Mouse (Mus musculus) kidney, postnatal 14 days (tissue): Measurements from ENCODE around the gene Sgta.
"Not testable (repeated sequence)": the region's sequence is repeated elsewhere in the genome, so short reads cannot be mapped to it uniquely, and the experiment has no call there.

ENCODE experiments used
- DNase-seq: peaks from one replicate; pipeline ENCODE4 v3.0.0; 2022; ENCODE audit warnings: mixed read lengths

The Sgta gene

DNA sequence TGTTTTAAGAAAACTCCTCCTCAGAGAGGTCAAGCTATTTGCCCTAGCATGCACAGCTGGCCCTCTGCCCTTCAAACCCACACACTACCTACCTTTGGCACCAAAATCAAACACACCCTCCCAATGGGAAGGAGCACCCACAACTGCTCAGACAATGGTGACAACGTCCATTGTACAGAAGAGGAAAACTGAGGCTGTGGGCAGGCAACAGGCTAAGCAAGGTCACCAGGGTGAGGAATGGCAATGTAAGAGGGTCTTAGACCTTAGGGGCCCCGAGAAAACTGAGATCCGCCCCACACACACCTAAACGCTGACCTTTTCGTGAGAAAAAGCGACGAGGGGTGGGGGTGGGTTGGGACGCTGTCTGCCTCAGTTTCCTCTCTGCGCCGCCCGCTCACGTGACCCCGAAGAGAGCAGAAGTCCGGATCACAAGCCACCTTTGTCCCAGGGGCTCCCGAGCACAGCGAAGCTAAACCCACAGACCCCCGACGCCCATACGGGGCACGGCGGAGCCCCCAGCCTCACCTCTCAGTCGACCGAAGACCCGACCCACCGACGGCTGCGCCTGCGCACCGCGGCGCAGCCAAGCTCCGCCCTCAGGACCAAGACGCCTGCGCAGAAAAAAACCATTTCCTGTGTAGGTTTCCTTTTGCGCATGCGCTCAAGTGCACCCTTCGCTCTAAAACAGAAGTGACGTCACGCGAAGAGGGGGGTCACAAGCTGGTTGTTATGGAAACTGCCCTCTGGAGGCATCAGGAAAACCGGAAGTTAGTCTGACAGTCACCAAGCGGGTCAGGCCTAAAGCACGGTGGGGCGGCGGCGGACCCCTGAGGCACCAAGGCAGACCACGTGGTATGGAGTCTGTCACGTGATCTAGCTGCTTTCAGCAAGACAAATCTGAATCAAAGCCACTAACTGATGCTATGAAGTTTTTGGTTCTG, at the start of gene Sgta:
Sgta (minus strand) TSS at position 579 of the 941 bp plus-strand sequence.
- peak; percentile 100 for DNase-seq

DNA sequence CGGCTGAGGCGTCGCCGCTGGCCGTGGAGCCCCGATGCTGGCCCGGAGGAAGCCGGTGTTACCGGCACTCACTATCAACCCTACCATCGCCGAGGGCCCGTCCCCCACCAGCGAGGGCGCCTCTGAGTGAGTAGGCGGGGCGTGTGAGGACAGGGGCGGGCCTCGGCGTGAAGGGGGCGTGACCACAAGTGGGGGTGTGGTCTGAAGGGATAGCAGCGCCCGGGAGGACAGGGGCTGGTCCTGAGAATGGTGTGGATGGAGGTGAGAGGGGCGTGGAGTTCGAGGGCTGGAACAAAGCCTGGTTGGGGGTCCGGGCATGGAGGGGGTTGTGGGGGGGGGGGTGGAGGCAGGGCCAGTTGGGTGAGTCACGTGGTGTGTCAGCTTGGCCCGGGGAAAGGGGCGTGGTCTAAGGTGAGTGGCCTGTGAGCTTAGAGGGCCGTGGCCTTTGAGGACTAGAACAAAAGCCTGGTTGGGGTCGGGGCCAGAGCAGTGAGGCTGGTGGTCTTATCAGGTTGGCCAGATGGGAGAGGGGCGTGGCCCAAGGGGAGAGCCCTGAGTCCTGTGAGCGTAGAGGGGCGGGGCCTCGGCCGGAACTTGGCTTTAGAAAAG, 46.2 kb upstream of the Sgta start:
- peak; percentile 92 for DNase-seq

DNA sequence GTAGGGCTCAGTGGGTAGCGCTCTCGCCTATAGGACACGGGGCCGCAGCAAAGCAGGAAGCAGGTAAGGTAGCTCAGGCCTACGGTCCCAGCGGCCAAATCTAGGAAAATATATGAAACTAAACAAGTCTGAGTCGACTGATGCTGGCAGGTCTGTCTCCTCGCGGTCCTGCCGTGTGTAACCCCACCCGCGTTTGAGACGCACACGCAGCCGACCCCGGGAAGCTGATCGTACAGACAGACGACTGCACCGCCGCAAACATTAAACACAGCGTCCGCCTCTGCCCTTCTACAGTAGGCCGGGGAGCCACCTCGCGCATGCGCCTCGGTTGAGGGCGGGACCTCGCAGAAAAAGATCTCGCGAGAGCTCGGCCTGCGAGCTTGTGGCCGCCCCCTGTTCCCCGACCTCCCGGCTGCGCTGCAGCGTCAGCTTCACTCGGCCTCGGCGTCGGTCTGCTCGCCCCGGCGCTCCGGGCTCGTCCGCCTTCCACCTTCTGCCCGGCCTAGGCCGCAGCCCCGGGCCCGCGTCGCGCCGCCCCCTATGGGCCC, 45.7 kb upstream of the Sgta start, which contains the start of gene Map2k2:
Map2k2 (plus strand) TSS at position 351 of the 548 bp plus-strand sequence.
- peak; percentile 98 for DNase-seq

DNA sequence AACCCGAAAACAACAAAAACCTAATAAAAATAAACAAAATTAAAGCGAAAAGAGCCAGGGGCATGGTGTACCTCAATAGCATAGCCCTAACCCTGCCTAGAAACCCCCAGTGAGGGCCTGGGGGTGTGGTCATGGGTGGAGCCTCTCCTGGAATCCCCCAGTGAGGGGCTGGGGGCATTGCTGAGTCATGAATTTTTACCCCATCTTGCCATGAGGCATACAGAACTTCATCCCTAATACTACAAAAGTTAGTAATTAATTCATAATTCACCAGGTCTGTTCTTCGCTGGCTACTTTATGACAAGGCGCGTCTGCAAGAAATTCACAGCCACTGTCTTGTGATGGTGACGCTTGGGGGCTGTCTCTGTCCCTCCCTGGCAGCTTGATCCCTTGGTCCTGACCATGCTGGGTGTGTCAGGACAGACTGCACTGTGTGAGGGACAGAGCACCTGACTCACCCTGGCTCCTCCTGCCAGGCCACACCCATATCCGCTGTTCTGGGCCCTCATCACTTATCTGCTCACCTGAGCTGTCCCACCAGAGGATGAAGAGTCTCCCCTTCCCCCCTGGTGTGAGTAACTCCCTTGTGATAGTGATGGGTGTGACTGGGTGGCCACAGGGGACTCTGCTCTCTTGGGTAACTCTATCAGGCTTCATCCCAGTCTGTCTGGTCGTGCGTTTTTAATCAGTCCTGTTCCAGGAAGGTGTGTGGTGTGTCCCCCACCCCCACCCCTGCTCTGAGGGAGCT, 35.1 kb upstream of the Sgta start:
- no peak for DNase-seq

DNA sequence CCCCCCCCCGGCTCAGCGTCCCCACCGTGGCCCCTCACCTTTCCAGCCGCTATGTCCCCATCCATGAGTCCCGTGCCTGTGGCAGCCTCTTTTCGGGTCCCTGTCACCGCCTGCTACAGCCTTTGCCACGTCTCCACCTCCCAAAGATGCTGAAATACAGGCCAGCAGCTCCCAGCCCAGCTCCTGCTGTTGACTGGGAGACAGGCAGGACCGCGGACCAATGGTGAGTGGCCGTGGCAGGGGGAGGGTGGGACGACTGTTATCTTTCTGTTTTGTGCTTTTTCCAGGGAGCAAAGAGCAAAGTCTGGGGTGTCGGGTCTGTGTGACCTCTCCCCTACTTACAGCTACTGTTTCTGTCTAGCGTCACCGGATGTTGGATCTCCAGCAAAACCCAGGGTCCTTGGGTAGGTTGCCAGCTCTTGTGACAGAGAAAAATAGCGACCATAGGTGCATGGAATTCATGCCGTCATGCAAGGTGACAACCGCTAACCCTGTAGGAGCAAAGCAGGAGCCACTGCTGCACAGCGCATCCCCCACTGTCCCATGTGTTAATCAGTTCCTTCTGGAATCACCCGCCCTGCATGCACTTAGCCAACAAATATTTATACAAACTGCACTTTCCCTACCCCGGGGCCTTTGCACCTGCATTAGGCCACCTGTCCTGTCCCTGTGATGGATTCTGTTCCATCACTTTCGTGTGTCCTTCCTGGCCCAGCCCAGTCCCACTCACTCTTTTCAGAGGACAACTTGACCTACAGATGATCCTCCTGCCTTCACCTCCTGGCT, 32.7 kb upstream of the Sgta start:
- peak; percentile 69 for DNase-seq

DNA sequence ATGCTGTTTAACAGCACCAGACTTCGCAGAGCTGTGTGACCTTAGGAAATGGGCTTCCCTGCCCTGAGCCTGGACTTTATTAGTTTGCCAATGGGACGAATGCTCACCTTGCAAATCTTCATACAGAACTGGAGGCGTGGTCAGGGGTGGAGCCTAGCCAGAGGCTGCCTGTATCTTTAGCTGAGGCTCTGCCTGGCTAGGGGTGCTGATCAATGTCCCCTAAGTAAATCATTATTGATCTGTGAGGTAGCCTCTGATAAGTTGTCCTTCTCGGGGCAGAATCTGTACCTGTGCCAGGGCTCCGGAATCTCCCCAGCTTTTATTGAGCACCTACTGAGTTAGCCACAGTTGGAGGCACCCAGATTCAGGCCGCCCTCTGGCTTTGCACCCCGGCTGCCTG, 30.6 kb upstream of the Sgta start:
- DNase-seq: no peak

DNA sequence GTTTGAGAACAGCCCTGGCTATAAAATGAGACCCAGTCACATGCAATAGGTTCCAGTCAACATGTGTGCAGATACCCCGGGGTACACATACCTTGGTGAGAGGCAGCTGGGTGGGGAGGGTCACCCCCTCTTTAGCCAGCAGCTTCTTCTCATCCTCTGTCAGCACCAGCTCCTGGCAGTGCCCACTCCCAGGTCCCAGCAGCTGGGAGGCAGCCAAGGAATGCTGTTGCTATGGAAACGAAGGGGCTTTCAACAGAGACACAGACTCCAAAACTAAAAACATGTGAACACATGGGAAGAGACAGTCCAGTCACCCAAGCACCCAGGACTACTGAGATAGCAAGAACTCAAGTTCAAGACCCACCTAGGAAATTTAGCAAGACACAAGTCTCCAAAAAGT, 29.2 kb upstream of the Sgta start:
- DNase-seq: no peak

DNA sequence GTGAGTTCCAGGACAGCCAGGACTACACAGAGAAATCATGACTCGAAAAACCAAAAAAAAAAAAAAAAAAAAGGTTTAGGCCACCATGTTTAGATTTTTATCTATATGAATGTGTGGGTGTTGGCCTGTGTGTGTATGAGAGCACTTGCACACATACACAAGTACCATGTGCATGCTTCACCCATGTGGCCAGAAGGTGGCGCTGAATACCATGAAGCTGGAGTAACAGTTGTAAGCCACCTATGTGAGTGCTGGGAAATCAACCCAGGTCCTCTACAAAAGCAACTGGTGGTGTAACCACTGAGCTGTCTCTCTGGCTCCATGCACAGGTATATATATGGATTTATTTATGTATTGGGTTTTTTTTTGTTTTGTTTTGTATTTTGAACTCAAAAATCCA, 27.0 kb upstream of the Sgta start:
- no peak for DNase-seq

DNA sequence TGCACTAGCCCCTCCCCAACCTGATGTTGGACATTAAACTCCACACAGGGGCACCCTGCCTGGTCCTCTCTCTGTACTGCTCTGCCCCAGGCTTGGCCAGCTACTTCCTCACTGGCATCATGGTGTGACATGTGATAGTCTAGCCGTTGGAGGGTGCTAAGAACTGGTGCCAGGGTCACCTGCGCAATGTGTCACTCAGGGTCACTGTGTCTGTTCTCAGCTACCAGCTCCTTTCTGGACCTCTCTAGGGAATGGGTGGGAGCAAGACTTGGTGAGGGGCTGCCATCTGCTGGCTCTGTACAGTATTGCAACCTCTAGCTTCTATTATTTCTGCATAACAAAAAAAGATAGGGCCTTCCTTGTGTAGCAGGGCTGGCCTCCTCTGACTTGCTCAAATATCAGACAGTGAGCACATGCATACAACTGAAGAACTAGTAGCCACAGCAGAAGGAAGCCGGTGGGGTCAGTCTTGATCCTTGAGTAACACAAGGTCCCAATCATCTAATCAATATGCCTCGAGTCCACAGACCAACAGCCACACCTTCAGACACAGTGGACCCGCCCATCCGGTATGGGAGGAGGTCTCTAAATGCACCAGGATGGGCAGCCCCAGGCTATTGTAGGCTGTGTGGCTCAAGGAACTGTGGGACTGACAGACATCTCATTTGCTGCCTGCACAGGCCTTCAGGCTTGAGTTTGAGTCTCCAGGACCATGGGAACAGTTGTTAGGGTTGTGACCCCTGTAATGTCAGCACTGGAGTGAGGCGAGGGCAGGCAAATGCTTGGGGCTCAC, 22.4 kb upstream of the Sgta start:
- peak; percentile 79 for DNase-seq

DNA sequence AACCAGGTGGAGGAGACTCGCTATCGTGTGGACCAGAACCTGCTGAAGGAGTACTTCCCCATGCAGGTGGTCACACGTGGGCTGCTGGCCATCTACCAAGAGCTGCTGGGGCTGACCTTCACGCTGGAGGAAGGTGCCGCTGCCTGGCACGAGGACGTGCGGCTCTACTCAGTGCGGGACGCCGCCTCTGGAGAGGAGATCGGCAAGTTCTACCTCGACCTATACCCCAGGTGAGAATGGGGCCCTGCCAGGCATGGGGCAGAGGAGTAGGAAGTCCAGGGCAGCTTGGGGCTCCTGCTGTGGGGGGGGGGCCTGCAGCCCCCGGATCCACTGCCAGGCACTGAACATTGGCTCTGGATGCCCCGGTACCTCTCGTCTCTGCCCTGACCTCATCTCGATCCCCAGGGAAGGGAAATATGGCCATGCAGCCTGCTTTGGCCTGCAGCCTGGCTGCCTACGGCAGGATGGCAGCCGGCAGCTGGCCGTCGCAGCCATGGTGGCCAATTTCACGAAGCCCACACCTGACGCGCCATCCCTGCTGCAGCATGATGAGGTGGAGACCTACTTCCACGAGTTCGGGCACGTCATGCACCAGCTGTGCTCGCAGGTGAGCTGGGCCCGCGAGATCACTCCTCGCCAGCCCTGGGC, 20.2 kb upstream of the Sgta start:
- no peak for DNase-seq

DNA sequence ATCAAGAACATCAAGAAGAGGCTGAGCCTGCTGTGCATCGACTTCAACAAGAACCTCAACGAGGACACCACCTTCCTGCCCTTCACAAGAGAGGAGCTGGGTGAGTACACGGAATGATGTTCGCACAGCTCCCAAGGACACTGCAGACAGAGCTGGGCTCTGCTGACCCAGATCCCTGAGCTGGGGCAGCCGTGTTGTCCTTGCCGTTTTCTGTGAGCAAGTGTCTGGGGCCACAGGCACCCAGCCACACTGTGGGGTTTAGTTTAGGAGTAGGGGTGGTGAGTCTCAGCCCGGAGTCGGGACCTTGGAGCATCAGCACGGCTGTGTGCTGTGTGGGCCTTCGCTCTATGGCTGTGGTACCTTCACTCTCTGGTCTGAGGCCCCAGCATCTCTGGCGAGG, 17.9 kb upstream of the Sgta start:
- DNase-seq: no peak

DNA sequence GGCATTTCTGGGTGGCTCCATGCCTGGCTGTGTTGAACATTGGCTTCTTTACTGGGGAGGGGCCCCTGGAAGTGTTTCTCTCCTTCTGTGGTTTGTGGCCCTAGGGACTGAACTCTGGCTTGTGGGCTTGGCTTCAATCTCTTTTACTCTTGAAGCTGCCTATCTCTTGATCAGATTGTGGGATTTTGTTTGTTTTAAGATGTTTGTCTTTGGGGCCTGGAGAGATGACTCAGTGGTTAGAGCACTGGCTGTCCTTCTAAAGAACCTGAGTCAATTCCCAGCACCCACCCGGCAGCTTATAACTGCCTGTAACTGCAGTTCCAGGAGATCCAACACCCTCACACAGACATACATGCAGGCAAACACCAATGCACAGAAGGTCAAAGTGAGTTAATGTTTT, 16.4 kb upstream of the Sgta start:
- DNase-seq: no peak

DNA sequence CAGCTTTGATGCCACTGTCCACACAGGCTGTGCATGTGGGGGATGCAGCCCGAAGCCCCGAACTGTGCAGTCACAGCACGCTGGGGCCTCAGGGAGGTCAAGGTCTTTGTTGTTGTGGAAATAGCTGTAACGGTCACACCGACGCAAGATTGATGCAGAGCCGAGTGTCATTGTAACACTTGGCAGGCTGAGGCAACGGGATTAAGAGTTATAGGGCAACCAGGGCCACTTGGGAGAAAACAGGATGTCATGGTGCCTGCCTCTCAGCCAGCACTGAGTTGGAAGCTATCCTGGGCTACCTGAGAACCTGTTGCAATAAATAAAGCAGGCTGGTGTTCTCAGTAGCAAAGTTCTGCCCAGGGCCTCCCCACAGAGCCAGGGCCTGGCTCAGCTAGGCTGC, 15.8 kb upstream of the Sgta start:
- no peak for DNase-seq

DNA sequence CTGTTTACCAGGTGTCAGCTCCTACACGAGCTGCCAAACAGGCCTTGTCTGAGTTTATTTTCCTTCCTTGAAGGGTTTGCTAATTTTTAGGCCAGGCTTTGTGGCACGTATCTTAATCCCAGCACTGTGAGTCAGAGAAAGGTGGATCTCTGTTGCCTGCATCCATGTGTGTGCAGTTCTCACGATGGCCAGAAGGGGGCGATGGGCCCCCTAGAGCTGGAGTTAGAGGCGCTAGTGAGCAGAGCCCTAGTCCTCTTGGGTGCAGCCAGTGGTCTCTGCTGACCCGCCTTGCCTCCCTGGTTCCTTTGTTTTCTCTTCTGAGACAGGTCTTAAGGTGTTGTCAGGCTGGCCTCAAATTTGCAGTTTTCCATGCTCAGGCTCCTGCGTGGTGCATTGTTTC, 13.5 kb upstream of the Sgta start:
- no peak for DNase-seq

DNA sequence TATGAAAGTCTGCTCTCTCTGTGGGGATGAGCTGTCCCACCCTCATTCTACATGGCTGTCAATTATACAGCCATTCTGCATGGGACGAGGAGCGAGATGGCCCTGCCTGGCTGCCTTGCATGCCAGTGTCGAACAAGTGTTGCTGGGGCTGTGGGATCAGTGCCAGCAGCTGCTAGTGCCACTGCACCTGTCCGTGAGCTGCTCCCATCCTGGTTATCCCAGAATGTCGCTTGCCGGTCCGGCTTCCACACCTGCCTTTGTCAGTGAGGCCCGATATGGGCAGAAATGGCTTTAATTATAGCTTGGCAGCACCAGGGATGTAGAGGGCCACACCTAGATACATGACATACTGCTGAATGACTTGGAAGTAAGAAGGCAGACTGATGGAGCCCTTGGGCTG, 12.3 kb upstream of the Sgta start:
- DNase-seq: no peak

DNA sequence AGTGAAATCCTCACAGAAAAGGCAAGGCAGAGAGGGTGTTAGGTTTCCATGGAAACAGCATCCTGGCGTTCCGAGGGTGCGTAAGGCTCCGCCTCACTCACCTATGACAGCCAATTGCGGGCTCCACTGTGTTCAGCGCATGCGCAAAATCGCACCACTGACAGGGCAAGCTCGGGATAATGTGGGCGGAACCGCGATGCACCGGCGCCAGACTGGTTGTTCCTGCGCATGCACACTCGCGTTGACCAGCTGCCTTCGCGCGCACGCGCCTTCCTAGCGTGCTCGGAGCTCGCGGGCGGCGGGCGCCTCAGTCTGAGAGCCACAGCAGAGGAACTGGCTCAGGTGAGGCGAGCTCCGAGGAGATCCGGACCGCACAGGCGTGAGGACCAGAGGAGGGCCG, 9.9 kb upstream of the Sgta start, which contains the start of gene Thop1:
Thop1 (plus strand) TSS at position 200 of the 400 bp plus-strand sequence.
- peak; percentile 99 for DNase-seq

DNA sequence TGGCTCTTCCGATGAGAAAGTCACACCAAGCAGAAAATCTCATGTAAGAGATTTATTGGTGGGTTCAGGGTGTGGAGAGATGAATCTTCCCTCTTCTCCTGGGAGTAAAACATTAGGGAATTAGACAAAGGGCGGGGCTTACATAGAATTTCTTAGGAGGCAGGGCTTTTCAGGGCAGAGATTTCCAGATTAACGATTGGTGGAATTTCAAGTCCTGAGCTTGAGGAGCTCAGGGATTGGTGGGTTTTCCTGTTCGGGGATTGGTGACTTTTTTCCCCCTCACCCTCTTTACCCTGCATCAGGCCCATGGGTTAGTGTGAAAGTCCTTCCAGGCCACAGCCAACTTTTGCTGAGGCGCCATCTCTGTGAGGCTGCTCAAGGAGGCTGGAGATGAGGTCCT, 8.7 kb upstream of the Sgta start:
- no peak for DNase-seq

DNA sequence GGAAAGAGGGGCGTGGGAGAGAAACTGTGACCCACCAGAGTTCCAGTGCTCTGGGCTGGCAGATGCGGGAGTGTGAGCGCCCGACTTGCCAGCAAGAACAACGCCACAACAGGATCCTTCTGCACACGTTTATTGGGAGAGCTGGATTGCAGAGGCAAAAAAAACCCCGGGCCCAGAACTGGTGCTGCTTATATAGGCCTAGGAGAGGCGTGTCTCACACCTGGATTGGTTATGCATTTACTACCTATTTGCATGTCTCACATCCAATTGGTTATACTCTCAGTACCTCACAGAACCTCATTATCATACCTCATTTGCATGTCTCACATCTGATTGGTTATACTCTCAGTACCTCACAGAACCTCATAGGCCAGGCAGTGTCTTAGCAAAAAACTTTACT, 4.5 kb upstream of the Sgta start:
- DNase-seq: not testable (repeated sequence)

DNA sequence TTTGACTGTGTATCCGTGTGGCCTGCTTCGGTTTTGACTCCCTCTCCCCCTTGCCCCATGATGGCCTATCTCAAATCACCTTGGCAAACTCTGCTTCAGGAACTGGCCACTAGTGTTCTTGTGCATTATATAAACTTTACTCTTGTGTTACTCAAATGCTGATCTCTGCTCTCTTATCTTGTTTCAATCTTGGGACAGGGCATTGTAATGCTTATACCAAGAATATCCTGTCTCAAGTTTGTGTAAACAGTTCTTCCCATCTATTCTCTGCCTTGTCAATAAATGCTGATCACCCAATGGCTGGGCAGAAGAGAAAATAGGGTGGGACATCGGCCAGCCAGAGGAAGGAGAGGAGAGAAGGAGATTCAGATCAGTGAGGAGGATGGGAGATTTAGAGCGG, 2.7 kb upstream of the Sgta start:
- DNase-seq: no peak

DNA sequence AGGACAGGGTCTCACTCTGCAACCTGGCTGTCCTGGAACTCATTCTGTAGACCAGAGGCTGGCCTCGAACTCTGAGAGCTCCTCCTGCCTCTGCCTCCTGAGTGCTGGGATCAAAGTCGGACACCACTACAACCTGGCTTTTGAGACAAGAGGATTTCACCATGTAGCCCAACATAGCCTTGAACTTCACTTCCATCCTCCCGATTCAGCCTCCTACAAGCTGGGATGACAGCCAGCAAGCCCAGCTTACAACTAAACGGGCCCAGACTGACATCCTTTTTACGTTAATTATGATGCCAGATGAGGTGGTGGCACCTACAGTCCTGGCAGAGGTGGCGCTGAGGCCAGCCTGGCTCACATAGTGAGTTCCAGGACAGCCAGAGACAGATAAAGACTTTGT, 1.1 kb downstream of the Sgta start:
- DNase-seq: no peak
